ENCODE assay signal across 8 mouse cellular contexts in the genomic region with DNA sequence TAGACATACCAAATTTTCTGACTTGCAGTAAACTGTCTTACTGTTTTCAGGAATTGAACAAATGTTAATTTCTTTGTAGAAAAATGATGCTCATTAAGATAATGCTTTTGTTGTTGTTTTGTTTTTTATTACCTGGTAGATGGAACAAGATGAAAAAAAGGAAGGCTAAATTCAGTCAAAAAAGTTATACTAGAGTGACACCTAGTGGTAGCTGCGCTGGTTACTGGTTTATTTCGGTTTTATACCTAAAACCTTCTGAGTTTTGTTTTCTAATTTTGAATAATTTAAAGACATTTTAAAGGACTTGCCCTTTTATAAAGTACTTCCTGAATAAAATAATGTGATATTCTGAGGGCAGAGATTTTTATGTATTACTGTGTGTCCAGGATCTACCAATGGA. TPM values are rescaled to one million over a fixed set of nuclear protein-coding genes. Genes with fewer than 3 reads are reported as not detected.
DNase-seq lines count a peak whose midpoint lies in the region; ATAC-seq and TF ChIP-seq lines count a peak whose summit lies in the region.

No protein-coding gene starts in this region.

- TF ChIP-seq RAD21 in MEL (IDR thresholded peaks at IDR 0.05; ENCODE audit: low read depth, low read length) = peak; percentile 74

- no peak for ATAC-seq in monocyte, adult 5-6 weeks (replicated peaks; ENCODE audit: insufficient number of reproducible peaks, low FRiP score, low TSS enrichment, poor library complexity, severe bottlenecking)

- peak; percentile 71 for DNase-seq in cerebellum, adult 9-10 months
- DNase-seq in cerebellum, adult 9-11 months = no peak
- no peak for DNase-seq in left cerebral cortex, adult 2 months (ENCODE audit: extremely low spot score in 1 of 2, low spot score in 2 of 2)
- DNase-seq in left cerebral cortex, adult 11 months (ENCODE audit: low spot score) = no peak
- peak; percentile 69 for DNase-seq in MEL (ENCODE audit: low read depth, low spot score)
- DNase-seq in forelimb bud, embryonic 11.5 days (ENCODE audit: low read depth, low spot score) = peak; percentile 45
- DNase-seq in retina, adult 2 months (ENCODE audit: low read depth, low spot score) = peak; percentile 23

- peak; percentile 78 for TF ChIP-seq CTCF in left cerebral cortex, adult 2 months (IDR thresholded peaks at IDR 0.05)
- TF ChIP-seq CTCF in MEL (IDR thresholded peaks at IDR 0.05 in 2 of 3, conservative IDR thresholded peaks at IDR 0.05 in 1 of 3; ENCODE audit: control insufficient read depth in 1 of 3, insufficient read depth in 1 of 3, low read depth in 2 of 3, low read length in 3 of 3, poor library complexity in 1 of 3, severe bottlenecking in 1 of 3) = peak in 2 of 3 experiments; percentile 44 to 78; a peak in 4 of 6 replicates

- no peaks in the 10 kb centered on the region for H3K27me3 ChIP-seq in MEL (ENCODE audit: control insufficient read depth in 1 of 2, insufficient read depth in 2 of 2, low read length in 2 of 2)

- no peak overlapping the region for H3K9ac ChIP-seq in MEL (ENCODE audit: control insufficient read depth, low read depth, low read length, poor library complexity, severe bottlenecking)

- H3K79me2 ChIP-seq in MEL (ENCODE audit: control insufficient read depth, insufficient read depth, low read length, poor library complexity) = no peaks in the 10 kb centered on the region

- TF ChIP-seq EP300 in MEL (IDR thresholded peaks at IDR 0.05; ENCODE audit: low read depth in 1 of 2, low read length in 2 of 2) = 0 out of 4 replicates have a peak, but pooled peaks of 1 of the 2 experiments have one; percentile 9

- H3K4me1 ChIP-seq in MEL (ENCODE audit: control insufficient read depth in 1 of 2, insufficient read depth in 2 of 2, low read length in 2 of 2) = peaks cover 0 to 2% of the 10 kb centered on the region in 2 experiments; a peak in 1 of 4 replicates

- no peak for TF ChIP-seq POLR2A in MEL (IDR thresholded peaks at IDR 0.05; ENCODE audit: control insufficient read depth in 1 of 2, insufficient read depth in 1 of 2, low read depth in 1 of 2, low read length in 2 of 2, poor library complexity in 1 of 2)

- no peak overlapping the region for H3K4me3 ChIP-seq in left cerebral cortex, adult 2 months
- no peak overlapping the region for H3K4me3 ChIP-seq in MEL (ENCODE audit: control insufficient read depth in 1 of 2, insufficient read depth in 1 of 2, low read depth in 2 of 2, low read length in 2 of 2)

- H3K27ac ChIP-seq in left cerebral cortex, adult 2 months = no peak overlapping the region
- H3K27ac ChIP-seq in MEL (ENCODE audit: control insufficient read depth, low read depth, low read length) = no peak overlapping the region

- intact Hi-C loops in left cerebral cortex, adult 2 months (cut with DNase I) = loop anchor here (5.0 kb wide), 1 partner anchor 152 kb away; no protein-coding TSS in a partner anchor

- no peaks in the 10 kb centered on the region for H3K9me3 ChIP-seq in MEL (replicated peaks; ENCODE audit: insufficient read depth, low read length)

- peaks cover 0 to 11% of the 10 kb centered on the region in 2 experiments; a peak in 2 of 4 replicates for H3K36me3 ChIP-seq in MEL (ENCODE audit: control insufficient read depth in 1 of 2, insufficient read depth in 2 of 2, low read length in 2 of 2)

TF ChIP-seq in MEL, 35 proteins besides CTCF, POLR2A, EP300 and RAD21:
- TF ChIP-seq MAFK (IDR thresholded peaks at IDR 0.05; ENCODE audit: borderline replicate concordance, low read depth, low read length) (no peak), E2F4 (IDR thresholded peaks at IDR 0.05; ENCODE audit: borderline replicate concordance, low read depth, low read length) (no peak), SMC3 (IDR thresholded peaks at IDR 0.05; ENCODE audit: low read depth, low read length) (peak; percentile 58), ZNF384 (IDR thresholded peaks at IDR 0.05; ENCODE audit: low read depth, low read length) (peak; percentile 84), RCOR1 (IDR thresholded peaks at IDR 0.05; ENCODE audit: low read depth, low read length) (no peak), ZC3H11A (IDR thresholded peaks at IDR 0.05; ENCODE audit: low read depth, low read length) (peak; percentile 48), MYC (IDR thresholded peaks at IDR 0.05; ENCODE audit: low read depth, low read length) (0 out of 2 replicates have a peak, but pooled peaks have one; percentile 26), HCFC1 (IDR thresholded peaks at IDR 0.05; ENCODE audit: low read depth, low read length) (peak; percentile 27; the same call in 1 of the 2 replicates)

RNA-seq across cellular contexts. Expression of a gene that starts 52.9 kb away (rescaled TPM):
- total RNA-seq in left cerebral cortex, adult 2 months (2021) = 10 to 100 TPM; 24.0 to 24.3 TPM
- 37.6 and 39.2 TPM in 2 replicates for total RNA-seq in MEL (2012; rRNA removed)
- polyA plus RNA-seq in MEL (2012; ENCODE audit: insufficient read depth in 1 of 2, insufficient read length in 2 of 2, low read depth in 1 of 2, low replicate concordance in 2 of 2, missing spikeins in 1 of 2) = 10 to 100 TPM in 1 of 2 experiments, not detected in 1; 36.5 TPM
- 38.0 to 46.6 TPM (median 46.0 TPM) in 3 replicates for total RNA-seq in monocyte, adult 5-6 weeks (2017)

Comparison
In these comparisons a context has a peak if more than half of its experiments do, and no peak if none do; other contexts are left out.
1. DNase-seq: peak in cerebellum, adult 9-10 months (single experiment), MEL (single experiment), forelimb bud, embryonic 11.5 days (single experiment) and retina, adult 2 months (single experiment); none in cerebellum, adult 9-11 months (single experiment), left cerebral cortex, adult 2 months (0 of 2) and left cerebral cortex, adult 11 months (single experiment).